Mouse (Mus musculus): ENCODE measurements around the gene Lpcat4.
"Not testable (repeated sequence)": the region's sequence is repeated elsewhere in the genome, so short reads cannot be mapped to it uniquely, and the experiment has no call there.

Lpcat4 gene

GRCm38 (mm10) chr2:112261748-112262653, 22.7 kb downstream of the Lpcat4 start, which contains the start of gene Nop10:
TSS of gene Nop10 (plus strand) at chr2:112261926.
- peak; percentile 92 for DNase-seq (ENCODE audit: low read depth)

GRCm38 (mm10) chr2:112262779-112263295, 23.6 kb downstream of the Lpcat4 start:
- DNase-seq (ENCODE audit: low read depth), result peak; percentile 61

GRCm38 (mm10) chr2:112264364-112264763, 25.1 kb downstream of the Lpcat4 start:
- no peak for DNase-seq (ENCODE audit: low read depth)

DNA sequence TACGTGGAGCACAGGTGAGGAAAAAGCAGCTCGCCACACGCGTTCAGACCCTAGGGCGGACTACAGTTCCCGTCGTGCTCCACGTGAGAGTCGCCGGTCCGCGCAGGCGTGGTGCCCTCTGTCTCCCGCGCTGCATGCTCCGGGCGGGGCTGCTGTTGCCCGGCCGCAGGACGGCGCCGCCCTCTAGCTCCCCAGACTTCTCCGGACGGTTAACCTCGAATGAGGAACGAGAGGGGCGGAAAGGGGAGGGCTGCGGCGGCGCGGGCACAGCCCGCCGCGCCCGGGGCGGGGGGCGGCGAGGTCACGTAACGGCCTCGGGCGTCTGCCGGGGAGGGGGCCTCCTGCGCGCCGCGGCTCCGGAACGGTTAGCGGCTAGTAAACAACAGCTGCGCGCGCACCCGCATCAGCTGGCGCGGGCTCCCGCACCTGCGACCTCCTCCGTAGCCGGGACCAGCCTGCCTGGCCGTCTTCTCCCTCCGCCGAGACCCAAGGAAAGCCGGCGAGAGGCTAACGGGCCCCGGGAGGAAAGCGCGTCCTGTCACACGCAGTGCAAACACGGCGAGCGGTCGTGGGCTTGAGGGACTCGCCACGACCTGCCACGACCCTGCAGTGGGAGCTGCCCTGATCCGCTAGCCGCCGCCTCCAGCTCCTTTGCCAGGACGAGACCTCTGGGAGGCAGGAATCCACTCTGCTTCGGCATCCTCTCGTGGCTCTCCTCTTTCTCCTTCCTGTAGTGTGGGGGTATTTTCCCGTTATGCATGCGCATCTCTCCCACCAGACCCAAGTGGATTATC, 26.4 kb downstream of the Lpcat4 start, which contains the start of gene Slc12a6:
Gene Slc12a6, plus strand, starts transcription at position 378 of the 794 bp plus-strand sequence.
- peak; percentile 94 for DNase-seq (ENCODE audit: low read depth)

DNA sequence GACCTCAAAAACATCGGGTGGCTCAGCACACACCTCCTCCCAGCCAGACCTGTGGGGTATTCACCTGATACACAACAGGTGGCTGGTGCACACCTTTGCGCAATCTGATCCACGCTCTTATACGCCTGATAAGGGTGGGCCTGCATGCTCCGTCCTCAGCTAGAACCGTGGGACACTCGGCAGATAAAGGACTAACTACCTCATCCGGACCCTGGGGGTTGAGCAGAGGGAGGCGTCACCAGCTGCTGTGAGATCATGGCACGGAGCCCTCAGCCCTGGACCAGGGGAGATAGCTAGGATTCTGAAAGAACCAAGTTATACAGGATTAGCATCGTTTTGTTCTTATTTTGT, 26.9 kb downstream of the Lpcat4 start, which contains the start of gene Gm21985:
Gene Gm21985, plus strand, starts transcription at position 73 of the 351 bp plus-strand sequence.
- DNase-seq (ENCODE audit: low read depth), result peak; percentile 66

DNA sequence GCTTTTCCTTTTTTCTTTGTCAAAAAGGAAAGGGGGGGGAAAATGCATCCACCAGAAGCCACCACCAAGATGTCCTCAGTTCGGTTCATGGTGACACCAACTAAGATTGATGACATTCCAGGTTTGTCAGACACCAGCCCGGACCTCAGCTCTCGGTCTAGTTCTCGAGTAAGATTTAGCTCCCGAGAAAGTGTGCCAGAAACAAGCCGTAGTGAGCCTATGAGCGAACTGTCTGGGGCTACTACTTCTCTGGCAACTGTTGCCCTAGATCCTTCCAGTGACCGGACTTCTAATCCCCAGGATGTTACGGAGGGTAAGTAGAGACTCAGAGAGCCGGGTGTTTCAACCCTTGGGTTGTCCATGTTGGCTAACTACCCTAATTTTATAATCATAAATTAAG, 27.5 kb downstream of the Lpcat4 start:
- DNase-seq (ENCODE audit: low read depth), result peak; percentile 13

- DNase-seq (ENCODE audit: low read depth), result no peak
These were observed 28.4 kb downstream of the Lpcat4 start for GRCm38 (mm10) chr2:112267547-112268269.

GRCm38 (mm10) chr2:112270011-112270410, 30.7 kb downstream of the Lpcat4 start:
- no peak for DNase-seq (ENCODE audit: low read depth)

GRCm38 (mm10) chr2:112272909-112273308, 33.6 kb downstream of the Lpcat4 start:
- DNase-seq (ENCODE audit: low read depth), result no peak

GRCm38 (mm10) chr2:112273474-112273873, 34.2 kb downstream of the Lpcat4 start:
- no peak for DNase-seq (ENCODE audit: low read depth)

DNA sequence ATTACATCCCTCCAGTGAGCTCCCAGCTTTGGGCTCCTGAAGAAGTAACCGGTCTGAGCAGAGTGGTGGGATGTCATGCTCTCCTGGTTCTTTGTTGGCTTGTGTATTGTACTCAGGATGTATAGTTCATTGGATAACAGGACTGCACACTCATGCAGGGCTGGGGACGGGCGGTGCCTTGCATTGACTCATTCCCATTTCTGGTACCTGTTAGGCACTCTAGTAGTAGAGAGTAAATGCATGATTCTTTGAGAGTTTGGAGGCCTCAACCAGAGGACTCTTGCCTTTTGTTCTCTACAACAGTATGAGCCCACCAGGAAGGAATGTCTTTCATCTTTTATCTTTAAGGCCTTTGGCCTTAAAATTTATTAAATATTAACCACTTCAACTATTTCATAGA, 37.6 kb downstream of the Lpcat4 start:
- no peak for DNase-seq (ENCODE audit: low read depth)

DNA sequence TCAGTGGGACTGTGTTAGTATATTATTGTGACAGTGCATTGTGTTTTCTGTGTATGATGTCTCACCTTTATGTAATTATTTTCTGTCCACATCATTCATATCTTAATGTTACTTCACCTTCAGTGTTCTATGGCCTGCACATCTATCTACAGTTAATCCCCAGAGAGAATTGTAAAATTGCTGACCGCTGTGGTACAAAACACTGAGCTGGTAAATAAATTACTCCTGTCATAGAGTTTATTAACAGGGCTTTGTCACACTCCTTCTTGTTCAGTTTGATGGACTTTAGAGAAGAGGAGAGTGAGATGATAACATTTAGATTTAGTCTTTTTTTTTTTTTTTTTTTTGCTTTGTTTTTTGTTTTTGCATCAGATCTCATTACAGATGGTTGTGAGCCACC, 43.6 kb downstream of the Lpcat4 start:
- DNase-seq (ENCODE audit: low read depth), result no peak

- DNase-seq (ENCODE audit: low read depth), result peak; percentile 68
These were observed 45.2 kb downstream of the Lpcat4 start for GRCm38 (mm10) chr2:112284363-112285030.

- no peak for DNase-seq (ENCODE audit: low read depth)
These were observed 45.7 kb downstream of the Lpcat4 start for GRCm38 (mm10) chr2:112285031-112285390.

GRCm38 (mm10) chr2:112286062-112286461, 46.8 kb downstream of the Lpcat4 start:
- not testable (repeated sequence) for DNase-seq (ENCODE audit: low read depth)

DNA sequence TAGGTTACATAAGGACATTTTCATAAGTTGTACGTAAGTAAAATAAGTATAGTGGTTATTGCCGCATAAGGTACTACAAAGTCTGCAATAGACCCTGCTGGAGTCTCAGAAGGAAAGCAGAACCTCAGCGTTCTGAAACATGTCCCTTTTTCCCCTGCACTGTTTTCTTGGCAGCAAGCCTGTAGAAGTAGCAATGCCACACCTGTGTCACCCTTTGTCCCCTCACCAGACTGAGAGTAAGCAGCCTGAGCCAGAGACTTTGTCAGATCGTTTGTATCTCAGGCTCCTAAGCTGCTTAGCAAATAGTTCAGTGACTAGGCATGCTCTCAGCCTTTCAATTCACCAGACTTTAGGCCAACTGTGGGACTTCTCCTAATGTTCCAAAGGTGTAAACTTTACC, 47.8 kb downstream of the Lpcat4 start:
- no peak for DNase-seq (ENCODE audit: low read depth)

DNA sequence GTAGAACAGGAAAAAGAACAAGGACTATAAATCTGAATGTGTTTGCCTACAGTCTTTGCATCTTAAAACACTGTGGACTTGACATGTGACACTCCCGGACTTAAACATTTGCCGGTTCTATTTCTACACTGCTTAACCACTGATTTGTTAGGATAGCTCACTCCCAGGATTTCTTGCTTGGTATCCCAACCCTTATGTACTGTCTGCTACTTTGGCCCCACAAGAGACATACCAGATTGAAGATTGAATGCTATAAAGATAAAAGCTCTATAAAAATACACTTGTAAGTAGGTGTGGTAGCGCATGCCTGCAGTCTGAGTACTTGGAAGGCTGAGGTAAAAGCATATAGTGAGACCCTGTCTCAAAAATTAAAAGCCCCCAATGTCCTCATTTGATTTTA, 50.2 kb downstream of the Lpcat4 start:
- DNase-seq (ENCODE audit: low read depth), result no peak

DNA sequence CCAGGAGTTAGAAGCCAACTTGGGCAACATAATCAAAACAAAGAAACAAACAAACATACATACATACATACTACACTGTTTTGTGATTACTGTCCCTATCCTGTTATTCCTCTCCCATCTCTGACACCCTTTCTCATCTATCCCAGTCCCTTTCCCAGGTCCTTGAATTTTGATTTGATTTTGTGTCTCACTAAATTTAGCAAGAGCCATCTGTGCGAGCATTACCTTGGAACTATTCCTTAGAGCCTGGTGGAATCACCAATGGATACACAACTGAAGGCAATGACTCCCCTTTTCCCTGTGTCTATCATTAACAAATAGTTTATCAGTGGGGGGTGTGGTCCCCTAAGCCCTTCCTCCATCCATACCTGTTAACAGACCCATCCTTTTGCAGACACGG, 53.6 kb downstream of the Lpcat4 start:
- no peak for DNase-seq (ENCODE audit: low read depth)

DNA sequence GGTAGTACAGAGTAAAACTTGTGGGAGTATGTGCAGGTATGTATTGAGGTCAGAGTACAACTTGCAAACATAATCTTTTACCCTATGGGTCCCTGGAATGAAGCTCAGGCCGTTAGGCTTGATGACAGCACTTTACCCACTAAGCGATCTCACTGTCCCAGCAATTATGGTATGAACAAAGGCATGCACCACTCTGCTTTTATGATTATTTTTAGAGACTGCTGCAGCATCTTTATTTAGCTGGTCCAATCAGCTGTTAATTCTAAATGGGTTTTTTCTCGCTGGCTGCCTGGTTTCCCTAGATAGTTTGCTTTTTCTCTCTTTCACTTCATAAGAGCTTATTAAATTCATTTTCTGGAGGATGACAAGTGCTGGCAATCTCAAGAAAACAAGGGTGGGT, 56.9 kb downstream of the Lpcat4 start:
- DNase-seq (ENCODE audit: low read depth), result no peak
